Mouse (Mus musculus) hindbrain, embryonic 14.5 days (tissue): ENCODE results near the gene Phldb3. TPM values are rescaled to one million over a fixed set of nuclear protein-coding genes. Genes with fewer than 3 reads are reported as not detected.

Experiments
- ATAC-seq: fragments of 200-750 bp; cut with Nextera tagmentation; 2 replicates; pipeline ENCODE4 v1.8.0; 2017; ENCODE audit warnings: moderate number of reproducible peaks, mild to moderate bottlenecking, moderate TSS enrichment, moderate library complexity; ENCODE audit not compliant: low FRiP score
- DNase-seq: peaks from one replicate; pipeline ENCODE4 v3.0.0-alpha.2; 2015; ENCODE audit warnings: low spot score
- H3K27ac ChIP-seq: fragments of 300-500 bp; sonication (generic); 2 replicates; pipeline ENCODE4 v1.5.1; 2014; ENCODE audit warnings: mild to moderate bottlenecking, moderate library complexity
- H3K27me3 ChIP-seq: fragments of 300-500 bp; sonication (generic); 2 replicates; pipeline ENCODE4 v1.6.1; 2014; ENCODE audit warnings: mild to moderate bottlenecking, low read length, mixed read lengths; ENCODE audit not compliant: control insufficient read depth, insufficient read depth
- H3K36me3 ChIP-seq: fragments of 300-500 bp; sonication (generic); replicated peaks from 2 replicates; pipeline ENCODE4 v1.6.1; 2014; ENCODE audit not compliant: control insufficient read depth, insufficient read depth
- H3K4me1 ChIP-seq: fragments of 300-500 bp; sonication (generic); replicated peaks from 2 replicates; pipeline ENCODE4 v1.6.1; 2014; ENCODE audit warnings: antibody characterized with exemption, low read length, mixed read lengths; ENCODE audit not compliant: control insufficient read depth, insufficient read depth
- H3K4me2 ChIP-seq: fragments of 300-500 bp; sonication (generic); replicated peaks from 2 replicates; pipeline ENCODE4 v1.6.1; 2014; ENCODE audit warnings: mild to moderate bottlenecking, moderate library complexity
- H3K4me3 ChIP-seq: fragments of 300-500 bp; sonication (generic); replicated peaks from 2 replicates; pipeline ENCODE4 v1.5.1; 2014; ENCODE audit warnings: mild to moderate bottlenecking, low read length
- H3K9ac ChIP-seq: fragments of 300-500 bp; sonication (generic); 2 replicates; pipeline ENCODE4 v1.6.1; 2014
- H3K9me3 ChIP-seq: fragments of 300-500 bp; sonication (generic); 2 replicates; pipeline ENCODE4 v1.6.1; 2016; ENCODE audit warnings: low read length; ENCODE audit not compliant: control insufficient read depth
- WGBS: fragments of 180-500 bp; shearing (Covaris S2); extraction: QIAGEN DNeasy Blood & Tissue Kit; methylation state at CpG from one replicate; pipeline ENCODE4 v1.1.7; 2014; 5-methylcytosine and 5-hydroxymethylcytosine counted together
- polyA plus RNA-seq: library from polyadenylated mRNA; unstranded; fragments of >200 nt; fragmentation: Nextera tagmentation; extraction: Ambion mirVana; gene quantifications from 2 replicates; pipeline ENCODE4 v1.2.1, GENCODE M21; 2014

The Phldb3 gene
- polyA plus RNA-seq, 1 experiment from 2014 or later: not detected

DNA sequence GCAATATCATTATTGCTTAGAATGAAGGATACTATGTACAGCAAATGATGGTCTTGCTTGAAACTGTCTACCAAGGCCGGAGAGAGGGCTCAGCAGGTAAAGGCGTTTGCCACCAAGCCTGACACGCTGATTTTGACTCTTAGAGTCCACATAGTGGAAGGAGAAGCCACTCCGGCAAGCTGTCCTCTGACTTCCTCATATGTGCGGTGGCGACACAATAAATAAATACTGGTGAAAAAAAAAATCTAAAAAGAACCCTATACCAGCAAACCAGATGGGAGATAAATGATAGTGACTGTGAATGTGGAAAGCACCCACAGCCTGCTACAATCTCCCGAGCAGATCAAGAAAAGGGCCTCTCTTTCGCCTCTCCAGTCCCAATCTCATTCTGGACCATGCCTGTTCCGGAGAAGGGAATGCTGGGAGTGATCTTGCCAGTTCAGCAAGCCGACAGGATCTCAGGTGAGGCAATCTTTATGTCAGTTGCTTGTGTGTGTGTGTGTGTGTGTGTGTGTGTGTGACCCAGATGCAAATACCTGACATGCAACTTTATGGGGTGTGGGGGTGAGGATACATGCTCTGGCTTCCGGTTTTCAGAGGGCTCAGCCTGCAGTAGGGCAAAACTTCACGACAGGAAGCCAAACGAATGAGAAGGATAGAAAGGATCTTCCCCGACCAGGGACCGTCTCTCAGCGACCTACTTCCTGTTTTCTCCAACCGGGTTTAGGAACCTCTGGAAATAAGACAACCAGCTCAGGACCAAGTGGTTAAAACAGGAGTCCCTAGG lies 50.7 kb downstream of the Phldb3 start:
- Histone ChIP-seq H3K4me1 (no peaks in the 10 kb centered on the region), H3K36me3 (no peaks in the 10 kb centered on the region), H3K27ac (no peak overlapping the region), H3K4me2 (no peak overlapping the region), H3K4me3 (no peak overlapping the region), H3K27me3 (no peaks in the 10 kb centered on the region), H3K9ac (no peak overlapping the region), H3K9me3 (no peaks in the 10 kb centered on the region)
- DNase-seq (no peak), ATAC-seq (no peak)
- WGBS: 74% methylated on average over 17 of the region's 17 CpGs

DNA sequence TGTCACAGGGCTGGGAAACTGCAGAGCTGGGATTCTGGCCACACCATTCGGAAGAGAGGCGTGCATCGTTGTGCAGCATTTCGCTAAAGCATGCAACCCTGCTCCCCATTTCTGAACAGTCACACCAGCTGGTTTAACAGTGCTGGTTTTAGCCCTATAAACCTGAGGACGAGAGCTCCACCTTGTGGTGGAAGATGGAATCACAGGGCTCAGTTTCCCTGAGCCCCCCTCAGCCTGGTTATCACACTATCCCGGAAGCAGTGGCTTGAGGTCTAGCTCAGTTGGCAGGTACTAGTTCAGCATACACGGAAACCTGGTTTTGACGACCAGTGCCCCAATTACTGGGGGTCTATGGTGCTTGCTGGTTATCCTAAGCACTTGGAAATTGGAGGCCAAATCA lies 52.0 kb downstream of the Phldb3 start:
- Histone ChIP-seq H3K4me2 (no peak overlapping the region), H3K4me3 (no peak overlapping the region), H3K9me3 (no peaks in the 10 kb centered on the region), H3K27me3 (no peaks in the 10 kb centered on the region), H3K4me1 (no peaks in the 10 kb centered on the region), H3K9ac (no peak overlapping the region), H3K36me3 (no peaks in the 10 kb centered on the region), H3K27ac (no peak overlapping the region)
- DNase-seq: peak; percentile 91
- peak; percentile 64; the same call in 1 of the 2 replicates for ATAC-seq
- 16% methylated on average over 8 of the region's 8 CpGs for WGBS

DNA sequence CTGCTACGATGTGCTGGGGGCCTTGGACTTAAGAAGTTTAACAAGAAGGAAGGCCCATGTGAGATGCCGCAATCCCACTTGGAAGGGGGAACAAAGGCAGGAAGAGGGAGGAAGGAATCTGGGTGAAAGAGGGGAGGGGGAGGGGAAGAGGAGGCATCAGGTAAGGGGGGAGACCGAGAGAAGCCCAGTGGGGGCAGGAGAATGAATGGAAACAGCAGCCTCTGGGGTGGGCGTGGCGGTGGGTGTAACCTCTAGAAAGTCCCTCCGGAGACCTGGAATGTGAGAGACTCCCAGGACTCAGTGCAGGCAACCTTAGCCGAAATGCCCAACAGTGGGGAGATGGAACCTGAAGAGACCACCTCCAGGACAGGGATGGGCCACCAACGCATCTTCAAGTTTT lies 53.7 kb downstream of the Phldb3 start:
- H3K4me3 ChIP-seq: no peak overlapping the region
- H3K4me2 ChIP-seq: no peak overlapping the region
- H3K27me3 ChIP-seq: no peaks in the 10 kb centered on the region
- DNase-seq: no peak
- no peak overlapping the region for H3K9ac ChIP-seq
- no peak for ATAC-seq
- no peaks in the 10 kb centered on the region for H3K9me3 ChIP-seq
- no peaks in the 10 kb centered on the region for H3K4me1 ChIP-seq
- no peaks in the 10 kb centered on the region for H3K36me3 ChIP-seq
- H3K27ac ChIP-seq: no peak overlapping the region
- 46% methylated on average over 8 of the region's 8 CpGs for WGBS

DNA sequence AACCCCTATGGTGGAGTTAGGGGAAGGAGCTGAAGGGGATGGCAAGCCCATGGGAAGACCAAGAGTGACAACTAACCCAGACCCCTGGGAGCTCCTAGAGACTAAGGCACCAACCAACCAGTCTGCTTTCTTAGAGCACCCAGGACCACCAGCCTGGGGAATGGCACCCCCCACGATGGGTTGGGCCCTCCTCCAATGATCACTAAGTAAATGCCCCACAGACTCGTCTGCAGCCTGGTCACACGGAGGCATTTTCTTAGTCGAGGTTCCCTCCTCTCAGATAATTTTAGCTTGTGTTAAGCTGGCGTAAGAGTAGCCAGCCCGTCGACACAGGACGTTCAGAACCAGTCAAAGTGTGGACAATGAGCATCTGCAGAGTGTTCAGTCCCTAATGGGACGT lies 54.4 kb downstream of the Phldb3 start:
- DNase-seq (no peak), ATAC-seq (no peak)
- H3K27ac ChIP-seq: no peak overlapping the region
- no peaks in the 10 kb centered on the region for H3K4me1 ChIP-seq
- no peak overlapping the region for H3K9ac ChIP-seq
- no peaks in the 10 kb centered on the region for H3K27me3 ChIP-seq
- 74% methylated on average over 9 of the region's 9 CpGs for WGBS
- no peak overlapping the region for H3K4me2 ChIP-seq
- no peak overlapping the region for H3K4me3 ChIP-seq
- no peaks in the 10 kb centered on the region for H3K9me3 ChIP-seq
- H3K36me3 ChIP-seq: no peaks in the 10 kb centered on the region

DNA sequence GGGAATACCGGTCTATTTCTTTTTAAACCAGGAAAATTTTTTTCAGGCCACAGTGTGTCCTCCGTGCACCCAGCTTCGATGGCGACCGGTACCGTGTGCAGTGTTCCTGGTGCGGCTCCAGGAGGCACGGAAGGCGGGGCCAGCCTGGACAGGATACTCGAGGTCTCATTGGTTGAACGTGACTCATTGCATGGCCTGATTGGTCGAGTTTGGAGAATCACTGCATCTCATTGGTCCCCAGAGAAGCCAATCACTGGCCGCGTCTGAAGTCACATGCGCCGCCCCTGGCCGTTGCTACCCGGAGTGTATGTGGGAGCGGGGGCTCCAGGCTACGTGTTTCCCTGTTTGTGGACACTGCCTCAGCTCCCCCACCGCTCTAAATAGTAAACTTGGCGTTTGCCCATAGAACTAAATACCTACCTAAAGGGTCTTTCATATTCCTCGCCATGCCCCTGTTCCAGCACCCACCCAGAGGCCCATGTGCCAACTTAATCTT lies 61.4 kb downstream of the Phldb3 start:
- DNase-seq (no peak), ATAC-seq (no peak)
- Histone ChIP-seq H3K9me3 (no peaks in the 10 kb centered on the region), H3K9ac (no peak overlapping the region), H3K36me3 (no peaks in the 10 kb centered on the region), H3K27ac (no peak overlapping the region), H3K4me2 (no peak overlapping the region), H3K4me3 (no peak overlapping the region), H3K27me3 (no peaks in the 10 kb centered on the region), H3K4me1 (no peaks in the 10 kb centered on the region)
- 91% methylated on average over 23 of the region's 23 CpGs for WGBS

DNA sequence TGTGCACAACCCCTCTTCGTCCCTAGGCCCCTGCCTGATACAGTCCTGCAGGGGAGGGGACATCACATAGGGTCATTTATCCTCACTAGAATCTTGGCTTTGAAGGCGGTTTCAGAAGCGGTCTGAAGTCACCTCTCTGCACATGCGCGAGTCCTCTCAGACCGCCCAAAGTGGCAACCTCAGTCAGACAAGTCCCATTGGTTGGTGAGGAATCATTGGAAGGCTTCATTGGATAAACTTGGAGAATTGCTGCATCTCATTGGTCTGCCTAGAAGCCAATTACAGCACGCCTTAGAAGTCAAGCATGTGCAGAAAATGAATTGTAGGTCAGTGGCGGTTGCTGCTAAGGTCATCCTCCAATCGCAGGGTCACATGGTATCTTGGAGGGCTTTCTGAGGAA lies 66.0 kb downstream of the Phldb3 start, which contains the start of gene Tex101:
Gene Tex101 (minus strand): TSS at position 101 of the 400 bp plus-strand sequence.
- Histone ChIP-seq H3K27ac (no peak within 1 kb of the TSS), H3K4me3 (no peak within 1 kb of the TSS), H3K36me3 (no peaks in the 10 kb centered on the region), H3K9ac (no peak within 1 kb of the TSS), H3K27me3 (no peaks in the 10 kb centered on the region), H3K4me1 (no peaks in the 10 kb centered on the region), H3K9me3 (no peaks in the 10 kb centered on the region), H3K4me2 (no peak within 1 kb of the TSS)
- no peak for DNase-seq
- no peak for ATAC-seq
- 91% methylated on average over 9 of the region's 9 CpGs for WGBS

Other genes with a start within 250 kb of the Phldb3 start
- gene Kcnn4, start 240.5 kb upstream of the Phldb3 start, polyA plus RNA-seq: 1.7 and 2.8 TPM in 2 replicates
- gene Smg9, start 211.1 kb upstream of the Phldb3 start, polyA plus RNA-seq: 30.1 and 30.3 TPM in 2 replicates
- not detected in 2 replicates for gene Irgc1, start 158.5 kb upstream of the Phldb3 start, polyA plus RNA-seq
- gene Plaur, start 148.3 kb upstream of the Phldb3 start, polyA plus RNA-seq: 1.6 and 1.9 TPM in 2 replicates
- 22.7 and 28.3 TPM in 2 replicates for gene Cadm4, start 128.7 kb upstream of the Phldb3 start, polyA plus RNA-seq
- gene Zfp428, start 103.8 kb upstream of the Phldb3 start, polyA plus RNA-seq: 181 and 201 TPM in 2 replicates
- 0.65 and 0.98 TPM in 2 replicates for gene AC161166.1, start 98.3 kb upstream of the Phldb3 start, polyA plus RNA-seq
- gene Irgq, start 80.1 kb upstream of the Phldb3 start, polyA plus RNA-seq: 28.0 and 33.5 TPM in 2 replicates
- gene Pinlyp, start 64.6 kb upstream of the Phldb3 start, polyA plus RNA-seq: not detected in 2 replicates
- 47.4 and 52.3 TPM in 2 replicates for gene Xrcc1, start 64.5 kb upstream of the Phldb3 start, polyA plus RNA-seq
- gene Ethe1, start 23.2 kb upstream of the Phldb3 start, polyA plus RNA-seq: 25.8 and 26.4 TPM in 2 replicates
- 10.3 and 11.4 TPM in 2 replicates for gene Zfp575, start 23.1 kb upstream of the Phldb3 start, polyA plus RNA-seq
- 0.27 and 0.29 TPM in 2 replicates for gene Lypd3, start 25.8 kb downstream of the Phldb3 start, polyA plus RNA-seq
- gene Tex101, start 65.9 kb downstream of the Phldb3 start, polyA plus RNA-seq: not detected in 2 replicates
- gene BC049730, start 98.5 kb downstream of the Phldb3 start, polyA plus RNA-seq: not detected in 2 replicates
- not detected in 2 replicates for gene Gm4763, start 116.1 kb downstream of the Phldb3 start, polyA plus RNA-seq
- gene Cd177, start 149.5 kb downstream of the Phldb3 start, polyA plus RNA-seq: 0.11 and 0.35 TPM in 2 replicates
- gene Ceacam10, start 166.4 kb downstream of the Phldb3 start, polyA plus RNA-seq: 0.41 TPM in 1 of 2 replicates, not detected in the other